Mouse (Mus musculus): ENCODE measurements at regions not wholly inside any gene's neighbourhood (a gene's known extent, or its start where the extent isn't known, plus 50 kb on each side); places are given as distances from the start of the nearest gene placed in this dataset.
A peak's percentile ranks its signal among the peaks of the same experiment; 100 is the strongest.

- peak in 1 of 2 experiments; percentile 23 for DNase-seq (ENCODE audit: low spot score in 2 of 2)
Measured at GRCm38 (mm10) chr2:30525295-30525694, 51.3 kb upstream of the Ier5l start.

GRCm38 (mm10) chr2:30525831-30526230, 51.8 kb upstream of the Ier5l start:
- no peak for DNase-seq (ENCODE audit: low spot score in 2 of 2)

- no peak for DNase-seq (ENCODE audit: low spot score in 2 of 2)
Measured at GRCm38 (mm10) chr2:30527495-30527894, 53.5 kb upstream of the Ier5l start.

GRCm38 (mm10) chr2:30532948-30533347, 58.9 kb upstream of the Ier5l start:
- DNase-seq (ENCODE audit: low spot score in 2 of 2), result no peak

- DNase-seq (ENCODE audit: low spot score in 2 of 2), result no peak
Measured at GRCm38 (mm10) chr2:30533367-30533766, 59.3 kb upstream of the Ier5l start.

- DNase-seq (ENCODE audit: low spot score in 2 of 2), result no peak
Measured at GRCm38 (mm10) chr2:30534485-30534884, 60.4 kb upstream of the Cstad start.

- DNase-seq (ENCODE audit: low spot score in 2 of 2), result no peak
Measured at GRCm38 (mm10) chr2:30539305-30539704, 55.5 kb upstream of the Cstad start.

GRCm38 (mm10) chr2:30541541-30541940, 53.3 kb upstream of the Cstad start:
- no peak for DNase-seq (ENCODE audit: low spot score in 2 of 2)

- peak; percentile 85 to 93 for DNase-seq (ENCODE audit: low spot score in 2 of 2)
Measured at GRCm38 (mm10) chr2:30544782-30545435, 49.9 kb upstream of the Cstad start.
